Mouse (Mus musculus): Measurements from ENCODE around the gene Rbm14. TPM values are rescaled to one million over a fixed set of nuclear protein-coding genes. Genes with fewer than 3 reads are reported as not detected.

The Rbm14 gene
- polyA plus RNA-seq (2015; fragmentation: Nextera tagmentation; extraction: Ambion mirVana), result 74.2 and 75.0 TPM in 2 replicates

DNA sequence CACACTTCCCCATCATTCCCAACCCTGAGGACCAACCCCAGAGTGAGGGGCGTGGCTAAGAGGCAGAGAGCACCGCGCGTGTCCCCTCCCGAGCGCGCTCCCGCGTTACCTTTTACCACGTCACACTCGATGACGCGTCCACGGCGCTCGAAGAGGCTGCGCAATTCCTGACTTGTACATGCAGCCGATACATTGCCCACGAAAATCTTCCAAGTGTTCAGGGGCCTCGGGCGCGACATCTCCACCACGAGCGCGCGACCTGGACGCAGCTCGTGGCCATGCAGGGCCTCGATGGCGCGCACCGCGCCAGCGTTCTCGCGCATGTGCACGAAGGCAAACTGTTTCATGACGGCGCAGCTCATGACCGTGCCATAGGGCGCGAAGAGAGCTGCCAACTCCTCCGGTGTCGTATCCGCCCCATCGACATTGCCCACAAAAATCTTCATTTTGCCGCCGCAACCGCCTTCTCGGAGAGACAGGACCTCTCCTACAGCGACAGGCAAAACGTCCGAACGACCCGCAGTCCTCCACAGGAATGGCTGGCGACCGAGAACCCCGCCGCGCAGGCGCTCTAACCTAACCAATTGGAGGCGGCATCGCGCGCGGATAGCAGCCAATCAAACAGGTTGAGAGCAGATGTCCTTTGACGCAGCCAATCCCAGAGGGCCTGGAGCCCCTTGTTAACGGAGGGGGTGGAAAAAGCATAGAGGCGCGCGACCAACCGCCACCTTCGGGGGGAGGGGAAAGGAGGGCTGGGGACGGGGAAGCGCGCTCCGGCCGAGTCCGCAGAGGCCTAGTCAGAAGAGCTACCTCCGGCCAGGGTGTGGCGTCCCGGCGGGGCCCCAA lies at the start of gene Rbm14, which contains the start of gene Gm21992:
Gene Rbm14, minus strand, starts transcription at position 572 of the 846 bp plus-strand sequence.
Gene Gm21992, minus strand, starts transcription at position 550 of the 846 bp plus-strand sequence.
- Histone ChIP-seq H3K9ac (ENCODE audit: low read length) (peak within 1 kb of the TSS; percentile 80), H3K4me1 (ENCODE audit: control insufficient read depth, insufficient read depth, low read length) (peaks cover 18% of the 10 kb centered on the region), H3K27me3 (ENCODE audit: control insufficient read depth, insufficient read depth, low read length) (no peaks in the 10 kb centered on the region), H3K27ac (ENCODE audit: low read length) (peak within 1 kb of the TSS; percentile 94), H3K9me3 (replicated peaks; ENCODE audit: control insufficient read depth, low read length) (no peaks in the 10 kb centered on the region), H3K36me3 (ENCODE audit: control insufficient read depth, insufficient read depth, low read length) (no peaks in the 10 kb centered on the region), H3K4me2 (ENCODE audit: low read depth, low read length) (peak within 1 kb of the TSS; percentile 61), H3K4me3 (replicated peaks; ENCODE audit: low read length) (peak within 1 kb of the TSS; percentile 97)
- ATAC-seq (ENCODE audit: insufficient read depth, low FRiP score), result peak; percentile 97
- WGBS, result under 1% methylated on average over 83 of the region's 83 CpGs

DNA sequence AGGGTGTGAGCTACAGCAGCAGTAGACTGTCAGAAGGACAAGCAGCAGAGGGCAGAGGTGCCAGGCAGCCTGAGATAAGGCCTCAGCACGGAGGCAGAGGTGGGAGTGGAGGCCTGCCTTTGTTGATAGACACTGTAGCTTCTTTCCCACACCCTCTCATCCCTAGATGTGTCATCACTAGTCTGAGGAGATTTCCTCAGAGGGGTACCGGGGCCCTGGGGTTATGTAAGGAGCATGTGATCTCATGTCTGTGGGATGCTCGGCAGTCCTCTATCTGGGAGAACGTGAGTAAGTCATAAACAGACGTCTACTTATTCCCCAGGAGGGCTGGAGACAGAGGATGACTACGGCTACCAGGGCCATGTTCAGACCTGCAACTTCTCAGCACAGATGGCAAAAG lies 47.6 kb upstream of the Rbm14 start:
- 65% methylated on average over 6 of the region's 6 CpGs for WGBS
- no peaks in the 10 kb centered on the region for H3K36me3 ChIP-seq (ENCODE audit: control insufficient read depth, insufficient read depth, low read length)
- ATAC-seq (ENCODE audit: insufficient read depth, low FRiP score), result no peak
- H3K9me3 ChIP-seq (replicated peaks; ENCODE audit: control insufficient read depth, low read length), result no peaks in the 10 kb centered on the region
- no peak overlapping the region for H3K9ac ChIP-seq (ENCODE audit: low read length)
- no peak overlapping the region for H3K4me3 ChIP-seq (replicated peaks; ENCODE audit: low read length)
- H3K27me3 ChIP-seq (ENCODE audit: control insufficient read depth, insufficient read depth, low read length), result no peaks in the 10 kb centered on the region
- H3K4me1 ChIP-seq (ENCODE audit: control insufficient read depth, insufficient read depth, low read length), result peaks cover 9% of the 10 kb centered on the region; the same call in 1 of the 2 replicates
- H3K4me2 ChIP-seq (ENCODE audit: low read depth, low read length), result no peak overlapping the region; the same call in 1 of the 2 replicates
- H3K27ac ChIP-seq (ENCODE audit: low read length), result no peak overlapping the region

DNA sequence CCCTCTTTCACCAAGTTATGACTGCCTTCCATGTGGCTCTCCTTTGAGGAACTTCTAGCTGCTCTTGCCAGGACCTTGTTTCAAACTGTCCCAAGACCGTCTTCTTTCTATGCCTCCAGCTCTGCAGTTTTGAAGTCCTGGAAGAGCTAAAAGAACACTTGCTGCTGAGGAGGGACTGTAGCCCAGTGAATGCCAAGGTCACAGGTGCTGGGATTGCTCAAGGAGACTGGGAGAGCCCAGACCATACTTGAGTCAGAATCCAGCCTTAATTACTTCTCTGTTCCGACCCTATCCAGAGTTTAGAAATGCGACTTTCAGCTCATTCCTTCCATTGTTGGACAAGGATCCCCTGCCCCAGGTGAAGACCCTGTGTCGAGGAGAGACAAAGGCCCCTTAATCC lies 44.5 kb upstream of the Rbm14 start:
- ATAC-seq (ENCODE audit: insufficient read depth, low FRiP score), result no peak
- Histone ChIP-seq H3K27ac (ENCODE audit: low read length) (no peak overlapping the region), H3K4me2 (ENCODE audit: low read depth, low read length) (peak overlapping the region; percentile 91; the same call in 1 of the 2 replicates), H3K4me3 (replicated peaks; ENCODE audit: low read length) (peak overlapping the region; percentile 56; the same call in 1 of the 2 replicates), H3K36me3 (ENCODE audit: control insufficient read depth, insufficient read depth, low read length) (no peaks in the 10 kb centered on the region), H3K9me3 (replicated peaks; ENCODE audit: control insufficient read depth, low read length) (no peaks in the 10 kb centered on the region), H3K9ac (ENCODE audit: low read length) (no peak overlapping the region), H3K4me1 (ENCODE audit: control insufficient read depth, insufficient read depth, low read length) (peaks cover 9% of the 10 kb centered on the region; the same call in 1 of the 2 replicates), H3K27me3 (ENCODE audit: control insufficient read depth, insufficient read depth, low read length) (no peaks in the 10 kb centered on the region)
- 77% methylated on average over 4 of the region's 4 CpGs for WGBS

DNA sequence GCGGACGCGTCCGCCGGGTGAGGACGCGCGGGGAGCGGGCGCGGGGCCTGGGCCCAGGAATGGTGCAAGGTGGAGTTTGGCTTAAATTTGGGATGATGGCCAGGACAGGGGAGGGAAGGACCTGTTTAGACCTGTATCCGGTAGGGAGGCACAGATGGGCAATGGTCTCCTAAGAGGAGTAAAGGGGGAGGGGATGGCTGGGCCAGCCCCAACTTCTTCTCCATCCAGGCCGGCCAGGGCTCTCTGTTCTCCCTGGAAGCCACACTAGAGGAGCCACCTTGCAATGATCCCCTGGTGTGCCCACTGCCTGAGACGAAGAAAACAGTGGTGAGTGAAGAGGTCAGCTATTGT lies 44.0 kb upstream of the Rbm14 start:
- Histone ChIP-seq H3K4me2 (ENCODE audit: low read depth, low read length) (peak overlapping the region; percentile 91), H3K9me3 (replicated peaks; ENCODE audit: control insufficient read depth, low read length) (no peaks in the 10 kb centered on the region), H3K4me3 (replicated peaks; ENCODE audit: low read length) (peak overlapping the region; percentile 56), H3K4me1 (ENCODE audit: control insufficient read depth, insufficient read depth, low read length) (peaks cover 9% of the 10 kb centered on the region; the same call in 1 of the 2 replicates), H3K36me3 (ENCODE audit: control insufficient read depth, insufficient read depth, low read length) (no peaks in the 10 kb centered on the region), H3K27ac (ENCODE audit: low read length) (no peak overlapping the region), H3K27me3 (ENCODE audit: control insufficient read depth, insufficient read depth, low read length) (no peaks in the 10 kb centered on the region), H3K9ac (ENCODE audit: low read length) (peak overlapping the region; percentile 73)
- 0 out of 2 replicates have a peak, but pooled peaks have one; percentile 42 for ATAC-seq (ENCODE audit: insufficient read depth, low FRiP score)
- WGBS, result 1% methylated on average over 14 of the region's 14 CpGs

DNA sequence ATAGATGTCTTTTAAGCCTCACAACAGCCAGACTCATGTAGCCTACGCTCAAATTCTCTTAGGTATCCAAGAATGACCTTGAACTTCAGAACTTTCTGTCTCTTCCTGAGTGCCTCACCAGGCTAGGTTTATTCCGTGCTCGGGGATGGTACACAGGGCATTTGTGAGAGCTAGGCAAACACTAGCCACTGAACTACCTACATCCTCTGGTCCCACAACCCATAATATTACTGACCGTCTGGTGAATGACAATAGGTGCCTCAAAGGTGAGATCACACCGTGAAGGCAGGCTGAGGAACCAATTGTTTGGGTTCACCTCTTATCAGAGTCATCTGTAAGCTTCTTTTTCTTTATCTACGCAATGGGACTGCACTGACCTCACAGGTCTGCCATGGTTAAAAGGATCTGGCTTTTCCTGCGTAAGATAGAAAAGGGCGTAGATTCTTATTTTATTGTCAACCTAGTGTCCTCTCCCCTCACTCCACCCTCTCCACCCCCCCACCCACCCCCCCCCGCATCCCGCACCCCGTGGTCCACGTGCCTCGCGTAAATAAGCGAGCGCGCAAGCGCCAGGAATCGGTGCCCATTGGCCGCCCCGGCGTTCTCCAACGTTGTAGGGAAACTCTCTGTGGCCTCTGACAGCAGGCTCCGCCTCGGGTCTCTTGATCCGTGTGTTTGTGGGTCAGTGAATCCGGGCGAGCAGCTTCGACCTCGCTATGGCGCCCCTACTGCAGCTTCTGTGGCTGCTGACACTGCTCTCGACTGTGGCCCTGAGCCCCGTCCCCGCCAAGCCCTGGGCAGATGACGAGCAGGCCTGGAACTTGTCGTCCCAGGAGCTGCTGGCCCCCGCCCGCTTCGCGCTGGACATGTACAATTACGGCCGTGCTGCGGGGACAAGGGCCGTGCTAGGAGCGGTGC lies 43.4 kb upstream of the Rbm14 start, which contains the start of gene Ctsf:
Gene Ctsf, plus strand, starts transcription at position 579 of the 918 bp plus-strand sequence.
- peak within 1 kb of the TSS; percentile 91 for H3K4me2 ChIP-seq (ENCODE audit: low read depth, low read length)
- no peak within 1 kb of the TSS for H3K27ac ChIP-seq (ENCODE audit: low read length)
- no peaks in the 10 kb centered on the region; the same call in 1 of the 2 replicates for H3K27me3 ChIP-seq (ENCODE audit: control insufficient read depth, insufficient read depth, low read length)
- peak within 1 kb of the TSS; percentile 56 for H3K4me3 ChIP-seq (replicated peaks; ENCODE audit: low read length)
- peak within 1 kb of the TSS; percentile 73 for H3K9ac ChIP-seq (ENCODE audit: low read length)
- peaks cover 9% of the 10 kb centered on the region; the same call in 1 of the 2 replicates for H3K4me1 ChIP-seq (ENCODE audit: control insufficient read depth, insufficient read depth, low read length)
- WGBS, result 2% methylated on average over 45 of the region's 45 CpGs
- H3K9me3 ChIP-seq (replicated peaks; ENCODE audit: control insufficient read depth, low read length), result no peaks in the 10 kb centered on the region
- ATAC-seq (ENCODE audit: insufficient read depth, low FRiP score), result peak; percentile 91
- H3K36me3 ChIP-seq (ENCODE audit: control insufficient read depth, insufficient read depth, low read length), result no peaks in the 10 kb centered on the region

DNA sequence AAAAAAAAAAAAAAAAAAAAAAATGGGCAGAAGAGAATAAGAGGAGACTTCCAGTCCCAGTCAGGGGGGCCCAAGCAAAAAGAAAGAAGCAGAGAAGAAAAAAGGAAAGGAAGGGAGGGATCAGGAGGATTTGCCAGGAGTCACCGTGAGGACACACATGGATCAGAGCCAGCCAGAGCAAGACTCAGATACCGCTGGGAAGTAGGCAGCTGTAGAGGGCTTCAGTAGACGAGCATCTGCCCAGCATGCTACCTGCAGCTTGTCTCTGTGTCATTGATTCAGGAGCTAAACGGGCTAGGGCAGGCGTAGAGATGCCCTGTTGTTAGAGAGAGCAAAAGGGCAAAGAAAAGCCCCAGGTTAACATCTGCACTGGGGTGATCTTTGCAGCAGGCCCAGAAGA lies 38.8 kb upstream of the Rbm14 start:
- no peak for ATAC-seq (ENCODE audit: insufficient read depth, low FRiP score)
- Histone ChIP-seq H3K27me3 (ENCODE audit: control insufficient read depth, insufficient read depth, low read length) (no peaks in the 10 kb centered on the region; the same call in 1 of the 2 replicates), H3K4me3 (replicated peaks; ENCODE audit: low read length) (no peak overlapping the region), H3K9ac (ENCODE audit: low read length) (no peak overlapping the region), H3K27ac (ENCODE audit: low read length) (no peak overlapping the region), H3K4me2 (ENCODE audit: low read depth, low read length) (no peak overlapping the region), H3K36me3 (ENCODE audit: control insufficient read depth, insufficient read depth, low read length) (no peaks in the 10 kb centered on the region), H3K4me1 (ENCODE audit: control insufficient read depth, insufficient read depth, low read length) (peaks cover 5% of the 10 kb centered on the region; the same call in 1 of the 2 replicates), H3K9me3 (replicated peaks; ENCODE audit: control insufficient read depth, low read length) (no peaks in the 10 kb centered on the region)
- 50% methylated on average over 5 of the region's 5 CpGs for WGBS

DNA sequence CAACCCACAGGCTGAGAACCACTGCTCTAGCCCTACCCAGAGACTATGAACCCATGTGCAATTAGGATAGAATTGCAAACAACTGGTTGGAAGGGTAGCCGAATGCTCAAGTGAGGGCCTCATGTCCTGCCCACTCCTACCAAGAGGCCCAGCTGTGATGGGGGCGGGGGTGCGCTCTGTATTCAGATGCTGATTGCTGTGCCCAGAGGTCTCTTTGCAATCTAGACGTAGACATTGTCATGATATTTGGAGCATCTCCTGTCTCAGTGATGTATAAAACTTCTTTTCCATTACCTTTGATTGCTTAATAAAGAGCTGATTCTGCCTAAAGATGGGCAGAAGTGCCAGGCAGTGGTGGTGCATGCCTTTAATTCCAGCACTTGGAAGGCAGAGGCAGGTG lies 38.4 kb upstream of the Rbm14 start:
- Histone ChIP-seq H3K4me1 (ENCODE audit: control insufficient read depth, insufficient read depth, low read length) (peaks cover 4% of the 10 kb centered on the region; the same call in 1 of the 2 replicates), H3K27me3 (ENCODE audit: control insufficient read depth, insufficient read depth, low read length) (no peaks in the 10 kb centered on the region; the same call in 1 of the 2 replicates), H3K4me2 (ENCODE audit: low read depth, low read length) (no peak overlapping the region), H3K36me3 (ENCODE audit: control insufficient read depth, insufficient read depth, low read length) (no peaks in the 10 kb centered on the region), H3K4me3 (replicated peaks; ENCODE audit: low read length) (no peak overlapping the region), H3K9me3 (replicated peaks; ENCODE audit: control insufficient read depth, low read length) (no peaks in the 10 kb centered on the region), H3K27ac (ENCODE audit: low read length) (no peak overlapping the region), H3K9ac (ENCODE audit: low read length) (no peak overlapping the region)
- 51% methylated on average over 4 of the region's 4 CpGs for WGBS
- ATAC-seq (ENCODE audit: insufficient read depth, low FRiP score), result no peak

DNA sequence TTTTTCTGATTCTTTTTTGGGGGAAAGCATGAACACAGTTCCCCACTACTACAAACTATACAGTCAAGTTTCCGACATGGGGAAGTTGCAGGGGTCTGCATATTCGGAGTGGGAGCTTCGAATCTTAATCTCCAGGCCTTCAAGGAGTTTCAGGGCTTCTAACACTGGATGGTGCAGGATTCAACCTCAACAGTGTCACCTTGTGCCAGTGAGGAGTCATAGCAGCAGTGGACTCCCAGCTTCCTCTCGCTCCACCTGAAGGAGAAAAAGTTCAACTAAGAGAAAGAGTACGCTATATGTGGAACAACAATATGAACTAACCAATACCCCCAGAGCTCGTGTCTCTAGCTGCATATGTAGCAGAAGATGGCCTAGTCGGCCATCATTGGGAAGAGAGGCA lies 36.1 kb upstream of the Rbm14 start:
- H3K4me3 ChIP-seq (replicated peaks; ENCODE audit: low read length), result no peak overlapping the region
- no peak overlapping the region for H3K4me2 ChIP-seq (ENCODE audit: low read depth, low read length)
- H3K9ac ChIP-seq (ENCODE audit: low read length), result no peak overlapping the region
- H3K36me3 ChIP-seq (ENCODE audit: control insufficient read depth, insufficient read depth, low read length), result no peaks in the 10 kb centered on the region
- H3K9me3 ChIP-seq (replicated peaks; ENCODE audit: control insufficient read depth, low read length), result no peaks in the 10 kb centered on the region
- H3K27ac ChIP-seq (ENCODE audit: low read length), result no peak overlapping the region
- no peaks in the 10 kb centered on the region; the same call in 1 of the 2 replicates for H3K27me3 ChIP-seq (ENCODE audit: control insufficient read depth, insufficient read depth, low read length)
- WGBS, result 23% methylated on average over 7 of the region's 7 CpGs
- ATAC-seq (ENCODE audit: insufficient read depth, low FRiP score), result no peak
- no peaks in the 10 kb centered on the region for H3K4me1 ChIP-seq (ENCODE audit: control insufficient read depth, insufficient read depth, low read length)
